Mouse (Mus musculus) bone marrow macrophage, adult 2 months (primary cell): ENCODE results near the gene Rad18. TPM values are rescaled to one million over a fixed set of nuclear protein-coding genes. Genes with fewer than 3 reads are reported as not detected.

Experiments used
- H3K27ac ChIP-seq: 2 replicates; pipeline ENCODE4 v1.5.1; 2012; ENCODE audit warnings: low read depth, low read length; ENCODE audit not compliant: insufficient read depth
- H3K4me1 ChIP-seq: 2 replicates; pipeline ENCODE4 v1.6.1; 2012; ENCODE audit warnings: low read length; ENCODE audit not compliant: control insufficient read depth, insufficient read depth
- H3K4me3 ChIP-seq: 2 replicates; pipeline ENCODE4 v1.5.1; 2012; ENCODE audit warnings: mild to moderate bottlenecking, low read length, moderate library complexity; ENCODE audit not compliant: insufficient read depth
- CTCF ChIP-seq: IDR thresholded peaks from 2 replicates; pipeline ENCODE4 v1.5.1; 2012; ENCODE audit warnings: low read depth, mild to moderate bottlenecking, low read length, moderate library complexity
- POLR2A ChIP-seq: IDR thresholded peaks from 2 replicates; pipeline ENCODE4 v1.6.1; 2012; ENCODE audit warnings: mild to moderate bottlenecking, low read depth, low read length, borderline replicate concordance
- polyA plus RNA-seq: library from polyadenylated mRNA; stranded (reverse); fragments of >200 nt; gene quantifications from 2 replicates; pipeline ENCODE4 v1.2.4, GENCODE M21; 2012; ENCODE audit not compliant: missing spikeins, insufficient read depth, insufficient read length

Gene Rad18
- polyA plus RNA-seq, result 9.5 and 14.8 TPM in 2 replicates

- no peak for TF ChIP-seq CTCF
- TF ChIP-seq POLR2A, result no peak
- Histone ChIP-seq H3K27ac (peak within 1 kb of the TSS; percentile 54), H3K4me3 (peak within 1 kb of the TSS; percentile 61), H3K4me1 (peaks cover 5% of the 10 kb centered on the region)
These were observed at the start of gene Rad18 for GRCm38 (mm10) chr6:112696056-112696950. TSS of gene Rad18 (minus strand) at chr6:112696686.

GRCm38 (mm10) chr6:112742297-112742696, 45.8 kb upstream of the Rad18 start:
- H3K4me1 ChIP-seq, result peaks cover 35% of the 10 kb centered on the region
- no peak for TF ChIP-seq POLR2A
- TF ChIP-seq CTCF, result no peak
- no peak overlapping the region for H3K27ac ChIP-seq
- H3K4me3 ChIP-seq, result no peak overlapping the region

- no peak overlapping the region for H3K4me3 ChIP-seq
- peaks cover 35% of the 10 kb centered on the region for H3K4me1 ChIP-seq
- TF ChIP-seq POLR2A (no peak), CTCF (no peak)
- no peak overlapping the region for H3K27ac ChIP-seq
These were observed 45.3 kb upstream of the Rad18 start for GRCm38 (mm10) chr6:112741766-112742165.

- Histone ChIP-seq H3K4me3 (no peak overlapping the region), H3K4me1 (peaks cover 35% of the 10 kb centered on the region), H3K27ac (peak overlapping the region; percentile 83; the same call in 1 of the 2 replicates)
- TF ChIP-seq CTCF (no peak), POLR2A (no peak)
These were observed 43.1 kb upstream of the Rad18 start for GRCm38 (mm10) chr6:112739635-112740034.

- TF ChIP-seq POLR2A (no peak), CTCF (no peak)
- Histone ChIP-seq H3K4me1 (peaks cover 35% of the 10 kb centered on the region), H3K4me3 (0 out of 2 replicates have a peak overlapping the region, but pooled peaks have one; percentile 11), H3K27ac (peak overlapping the region; percentile 83)
These were observed 42.4 kb upstream of the Rad18 start for GRCm38 (mm10) chr6:112738924-112739323.

- H3K4me1 ChIP-seq, result peaks cover 28% of the 10 kb centered on the region
- no peak overlapping the region for H3K4me3 ChIP-seq
- no peak for TF ChIP-seq POLR2A
- no peak for TF ChIP-seq CTCF
- no peak overlapping the region for H3K27ac ChIP-seq
These were observed 40.0 kb upstream of the Rad18 start for GRCm38 (mm10) chr6:112736471-112736870.

- TF ChIP-seq CTCF (no peak), POLR2A (no peak)
- Histone ChIP-seq H3K4me3 (no peak overlapping the region), H3K27ac (no peak overlapping the region), H3K4me1 (peaks cover 20% of the 10 kb centered on the region)
These were observed 38.6 kb upstream of the Rad18 start for GRCm38 (mm10) chr6:112735054-112735453.

GRCm38 (mm10) chr6:112733942-112734341, 37.5 kb upstream of the Rad18 start:
- Histone ChIP-seq H3K4me3 (no peak overlapping the region), H3K27ac (no peak overlapping the region), H3K4me1 (peaks cover 12% of the 10 kb centered on the region)
- TF ChIP-seq POLR2A, result no peak
- TF ChIP-seq CTCF, result no peak

GRCm38 (mm10) chr6:112732434-112732833, 35.9 kb upstream of the Rad18 start:
- Histone ChIP-seq H3K4me3 (no peak overlapping the region), H3K4me1 (peaks cover 6% of the 10 kb centered on the region), H3K27ac (no peak overlapping the region)
- TF ChIP-seq CTCF, result no peak
- no peak for TF ChIP-seq POLR2A

- Histone ChIP-seq H3K4me1 (peaks cover 6% of the 10 kb centered on the region), H3K27ac (no peak overlapping the region), H3K4me3 (no peak overlapping the region)
- TF ChIP-seq POLR2A, result no peak
- TF ChIP-seq CTCF, result no peak
These were observed 34.9 kb upstream of the Rad18 start for GRCm38 (mm10) chr6:112731386-112731785.
